Mouse (Mus musculus): Measurements from ENCODE around the gene Gm39115.

The Gm39115 gene

GRCm38 (mm10) chr7:142087069-142087652 lies 48.7 kb downstream of the Gm39115 start:
- Histone ChIP-seq H3K27me3 (ENCODE audit: control insufficient read depth, insufficient read depth, low read length, poor library complexity, severe bottlenecking) (no peaks in the 10 kb centered on the region), H3K36me3 (ENCODE audit: control insufficient read depth, insufficient read depth, low read length, poor library complexity, severe bottlenecking) (no peaks in the 10 kb centered on the region)
- DNase-seq (ENCODE audit: low read depth, low spot score) = no peak

GRCm38 (mm10) chr7:142086159-142086905 lies 49.5 kb downstream of the Gm39115 start:
- DNase-seq (ENCODE audit: low read depth, low spot score) = no peak
- Histone ChIP-seq H3K36me3 (ENCODE audit: control insufficient read depth, insufficient read depth, low read length, poor library complexity, severe bottlenecking) (no peaks in the 10 kb centered on the region), H3K27me3 (ENCODE audit: control insufficient read depth, insufficient read depth, low read length, poor library complexity, severe bottlenecking) (no peaks in the 10 kb centered on the region)

Measured in splenic B cell, adult 2 months (primary cell).